Mouse (Mus musculus) lung, postnatal 10 days (tissue): ENCODE results near the gene Gm13697.
"Not testable (repeated sequence)": the region's sequence is repeated elsewhere in the genome, so short reads cannot be mapped to it uniquely, and the experiment has no call there.

Experiments
- DNase-seq: peaks from one replicate; pipeline ENCODE4 v3.0.0; 2021

Gm13697 gene

DNA sequence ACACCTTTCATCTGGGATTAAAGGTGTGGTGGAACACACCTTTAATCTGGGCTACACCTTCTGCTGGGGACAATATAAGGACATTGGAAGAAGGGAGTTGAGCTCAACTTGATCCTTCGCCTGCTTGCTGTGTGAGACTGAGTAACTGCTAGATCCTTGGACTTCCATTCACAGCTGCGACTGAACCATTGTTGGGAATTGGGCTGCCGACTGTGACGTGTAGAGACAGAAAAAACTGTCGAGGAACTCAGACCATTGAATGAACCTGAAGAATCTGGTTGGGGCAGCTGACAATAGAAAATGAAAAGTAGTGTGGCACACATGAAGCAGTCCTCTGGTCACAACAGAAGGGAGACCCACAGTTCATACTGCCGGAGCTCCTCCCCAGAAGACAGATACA, at the start of gene Gm13697:
Gm13697 (plus strand) TSS at position 301 of the 400 bp plus-strand sequence.
- DNase-seq = not testable (repeated sequence)

DNA sequence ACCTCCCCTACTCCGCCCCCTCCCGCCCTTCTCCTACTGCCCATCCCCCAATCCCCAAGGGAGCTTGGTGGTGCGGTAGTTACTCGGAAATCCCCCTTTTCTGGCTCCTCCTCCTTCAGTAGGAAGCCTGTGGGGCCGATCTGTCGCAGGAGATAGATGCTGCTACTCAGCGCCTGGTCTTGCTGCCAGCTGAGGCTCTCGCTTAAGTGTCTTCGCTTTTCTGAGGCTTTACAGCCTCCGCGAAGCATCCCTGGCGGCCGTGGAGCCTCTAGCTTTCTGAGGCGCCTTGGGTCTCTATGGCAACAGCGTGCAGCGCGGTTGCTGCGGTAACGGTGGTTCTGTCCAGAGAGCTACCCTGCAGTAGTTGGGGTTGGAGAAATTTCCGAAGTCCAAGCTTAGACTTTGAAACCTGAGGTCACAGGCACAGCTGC, 43.6 kb upstream of the Gm13697 start, which contains the start of gene Zswim2:
Zswim2 (minus strand) TSS at position 298 of the 431 bp plus-strand sequence.
- DNase-seq = peak; percentile 36

- no peak for DNase-seq
These were observed 43.2 kb upstream of the Gm13697 start for GRCm38 (mm10) chr2:83941378-83941777.

GRCm38 (mm10) chr2:83941792-83942191, 42.8 kb upstream of the Gm13697 start:
- no peak for DNase-seq

- not testable (repeated sequence) for DNase-seq
These were observed 29.1 kb upstream of the Gm13697 start, which contains the start of gene Gm13698 for GRCm38 (mm10) chr2:83955393-83955792. Gene Gm13698 (plus strand): TSS chr2:83955693.

GRCm38 (mm10) chr2:83961203-83961602, 23.3 kb upstream of the Gm13697 start, which contains the start of gene Gm13693:
Gene Gm13693 (plus strand): TSS chr2:83961503.
- DNase-seq = not testable (repeated sequence)

- not testable (repeated sequence) for DNase-seq
These were observed 17.5 kb upstream of the Gm13697 start, which contains the start of gene Gm13695 for GRCm38 (mm10) chr2:83967013-83967412. Gene Gm13695 (plus strand): TSS chr2:83967313.

- not testable (repeated sequence) for DNase-seq
These were observed 11.7 kb upstream of the Gm13697 start, which contains the start of gene Gm13696 for GRCm38 (mm10) chr2:83972823-83973222. Gene Gm13696 (plus strand): TSS chr2:83973123.

- not testable (repeated sequence) for DNase-seq
These were observed 5.9 kb upstream of the Gm13697 start, which contains the start of gene Gm13694 for GRCm38 (mm10) chr2:83978633-83979032. Gene Gm13694 (plus strand): TSS chr2:83978933.

DNA sequence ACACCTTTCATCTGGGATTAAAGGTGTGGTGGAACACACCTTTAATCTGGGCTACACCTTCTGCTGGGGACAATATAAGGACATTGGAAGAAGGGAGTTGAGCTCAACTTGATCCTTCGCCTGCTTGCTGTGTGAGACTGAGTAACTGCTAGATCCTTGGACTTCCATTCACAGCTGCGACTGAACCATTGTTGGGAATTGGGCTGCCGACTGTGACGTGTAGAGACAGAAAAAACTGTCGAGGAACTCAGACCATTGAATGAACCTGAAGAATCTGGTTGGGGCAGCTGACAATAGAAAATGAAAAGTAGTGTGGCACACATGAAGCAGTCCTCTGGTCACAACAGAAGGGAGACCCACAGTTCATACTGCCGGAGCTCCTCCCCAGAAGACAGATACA, 5.7 kb downstream of the Gm13697 start, which contains the start of gene Gm13691:
Gm13691 (plus strand) TSS at position 301 of the 400 bp plus-strand sequence.
- DNase-seq = not testable (repeated sequence)

DNA sequence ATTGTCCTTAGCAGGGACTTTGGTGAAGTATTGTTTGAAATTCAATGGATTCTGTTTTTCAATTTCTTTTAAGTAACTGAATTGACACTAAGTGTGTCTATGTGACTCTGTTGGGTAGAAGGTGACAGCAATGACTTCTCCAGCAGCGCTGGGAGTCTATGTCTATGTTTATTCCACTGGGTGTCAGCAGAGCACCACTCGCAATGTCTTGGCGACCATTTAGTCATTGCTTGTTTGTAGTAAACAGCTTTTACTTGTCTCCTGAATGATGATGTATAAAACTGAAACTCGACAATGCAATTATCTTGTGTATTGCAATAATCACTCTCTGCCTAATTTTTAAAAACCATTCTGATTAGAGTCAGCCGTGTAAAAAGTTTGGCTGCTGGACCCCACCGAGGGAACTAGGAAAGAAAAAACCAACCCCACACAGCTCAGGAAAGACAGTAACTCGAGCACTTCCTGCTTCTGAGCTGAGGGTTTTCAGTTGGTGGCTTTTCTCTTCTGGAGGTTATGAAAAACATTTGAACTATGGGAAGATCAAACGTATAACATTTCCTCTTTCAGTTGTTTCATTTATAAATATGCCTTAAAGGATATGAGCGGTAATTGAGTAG, 9.2 kb downstream of the Gm13697 start:
- peak; percentile 36 for DNase-seq

DNA sequence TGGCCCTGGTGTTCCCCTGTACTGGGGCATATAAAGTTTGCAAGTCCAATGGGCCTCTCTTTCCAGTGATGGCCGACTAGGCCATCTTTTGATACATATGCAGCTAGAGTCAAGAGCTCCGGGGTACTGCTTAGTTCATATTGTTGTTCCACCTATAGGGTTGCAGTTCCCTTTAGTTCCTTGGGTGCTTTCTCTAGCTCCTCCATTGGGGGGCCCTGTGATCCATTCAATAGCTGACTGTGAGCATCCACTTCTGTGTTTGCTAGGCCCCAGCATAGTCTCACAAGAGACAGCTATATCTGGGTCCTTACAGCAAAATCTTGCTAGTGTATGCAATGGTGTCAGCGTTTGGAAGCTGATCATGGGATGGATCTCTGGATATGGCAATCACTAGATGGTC, 10.0 kb downstream of the Gm13697 start:
- DNase-seq = not testable (repeated sequence)

DNA sequence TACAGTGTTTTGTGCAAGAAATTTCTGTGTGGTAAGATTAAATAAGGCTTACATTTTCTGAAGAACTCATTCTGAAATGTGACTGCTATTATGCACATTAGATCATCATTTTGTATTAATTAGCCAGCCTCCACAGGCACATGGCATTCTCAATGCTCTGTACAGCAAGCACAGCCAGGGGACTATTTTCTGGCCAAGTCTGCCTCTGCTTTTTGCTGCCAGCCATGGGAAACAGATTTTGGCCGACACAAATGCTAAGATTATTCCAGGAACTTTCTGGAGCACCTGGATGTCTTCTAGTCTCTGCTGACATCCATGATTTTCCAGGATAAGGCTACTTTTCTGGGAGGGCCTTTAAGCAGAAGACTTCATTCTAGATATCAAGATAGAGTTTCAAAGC, 24.4 kb downstream of the Gm13697 start:
- no peak for DNase-seq

GRCm38 (mm10) chr2:84009818-84010217, 25.3 kb downstream of the Gm13697 start:
- no peak for DNase-seq

- DNase-seq = no peak
These were observed 30.0 kb downstream of the Gm13697 start for GRCm38 (mm10) chr2:84014572-84014971.

GRCm38 (mm10) chr2:84016291-84016690, 31.7 kb downstream of the Gm13697 start:
- DNase-seq = not testable (repeated sequence)

- peak; percentile 35 for DNase-seq
These were observed 33.8 kb downstream of the Gm13697 start for GRCm38 (mm10) chr2:84018330-84018729.

DNA sequence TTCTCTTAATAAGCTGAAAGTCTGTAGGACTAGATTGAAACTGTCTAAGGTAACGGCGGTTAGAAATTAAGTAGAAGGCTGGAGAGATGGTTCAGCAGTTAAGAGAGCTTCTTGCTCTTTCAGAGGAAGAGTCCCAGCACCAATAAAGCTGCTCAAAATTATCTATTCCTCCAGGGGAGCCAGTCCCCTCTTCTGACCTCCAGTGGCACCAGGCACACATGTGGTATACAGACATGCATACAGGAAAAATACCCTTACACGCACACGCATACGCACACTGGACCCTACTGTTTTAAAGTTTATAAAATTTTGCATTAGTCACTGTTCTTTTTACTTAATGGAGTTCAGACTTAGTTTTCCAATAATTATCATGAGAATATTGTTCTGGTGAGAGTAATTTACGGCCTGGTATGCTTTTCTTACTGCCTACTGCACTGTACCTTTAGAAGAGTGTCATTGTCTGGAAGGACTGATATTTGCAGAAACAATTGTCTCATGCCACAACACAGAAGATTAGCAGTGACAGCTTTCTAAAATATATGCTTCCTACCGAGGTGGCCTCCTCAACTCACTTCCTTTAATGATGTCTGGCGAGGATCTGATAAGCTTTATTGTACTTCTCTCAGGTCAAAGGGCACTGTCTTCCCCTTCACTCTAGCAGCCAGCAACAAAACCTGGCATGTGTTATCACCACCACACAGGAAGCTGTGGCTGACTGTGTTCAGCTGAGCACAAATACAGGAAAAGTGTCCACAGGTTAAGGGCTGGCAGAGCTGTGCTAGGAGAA, 35.2 kb downstream of the Gm13697 start:
- DNase-seq = peak; percentile 60

DNA sequence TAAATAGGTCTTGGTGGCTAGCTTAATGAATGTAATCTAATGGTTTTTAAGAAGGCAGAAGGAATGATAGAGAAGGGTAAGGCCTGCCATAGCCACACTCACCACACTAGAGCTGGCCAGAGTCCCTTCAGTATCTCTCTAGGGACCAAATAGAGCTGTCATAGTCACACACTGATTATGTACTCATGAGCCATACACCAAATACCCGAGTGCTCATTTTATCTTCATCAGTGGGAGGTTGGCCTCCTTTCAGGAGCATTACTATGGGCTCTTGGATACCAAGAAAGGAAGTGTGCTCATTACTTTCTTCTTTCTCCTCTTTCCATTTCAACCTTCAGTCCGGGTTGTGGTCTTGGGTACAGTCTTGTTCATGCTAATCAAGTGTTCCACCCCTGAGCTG, 37.4 kb downstream of the Gm13697 start:
- DNase-seq = no peak

DNA sequence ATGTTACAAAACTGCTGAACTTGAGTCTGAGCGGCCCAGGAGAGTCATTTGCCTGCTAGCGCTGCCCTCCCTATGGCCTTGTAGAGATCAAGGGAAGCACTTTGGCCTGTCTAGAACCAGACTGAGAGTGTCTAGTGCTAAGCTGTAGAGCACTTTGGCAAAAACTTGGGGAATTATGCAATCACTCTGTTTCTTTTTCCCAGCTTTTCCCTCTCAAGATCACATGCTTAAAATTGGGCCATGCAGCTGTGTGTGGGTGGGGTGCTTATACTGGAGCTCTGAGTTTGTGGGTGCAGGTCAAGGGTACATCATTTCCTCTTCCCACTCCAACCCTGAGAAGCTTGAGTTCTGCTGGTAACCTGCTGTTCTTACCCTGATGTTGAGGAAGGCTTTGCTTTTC, 38.4 kb downstream of the Gm13697 start:
- DNase-seq = peak; percentile 60

- DNase-seq = no peak
These were observed 38.8 kb downstream of the Gm13697 start for GRCm38 (mm10) chr2:84023319-84023718.

DNA sequence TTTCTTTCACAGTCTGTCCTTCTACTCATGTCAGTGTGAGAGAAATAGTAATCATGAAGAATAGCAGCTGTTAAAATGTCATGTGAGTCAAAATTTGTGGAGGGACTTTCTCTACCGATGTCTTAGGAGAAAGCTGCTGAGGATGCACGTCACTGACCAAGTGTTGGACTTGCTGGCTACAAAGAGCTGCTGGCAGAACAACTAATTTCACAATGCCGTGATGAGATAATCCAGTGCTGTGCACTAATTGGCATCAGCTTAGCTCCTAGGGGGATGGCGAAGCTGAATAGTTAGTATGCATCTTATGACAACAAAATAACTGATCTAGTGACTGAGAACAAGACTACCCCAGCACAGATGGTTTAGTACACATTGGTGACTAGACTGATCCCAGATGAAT, 40.7 kb downstream of the Gm13697 start:
- DNase-seq = peak; percentile 31

DNA sequence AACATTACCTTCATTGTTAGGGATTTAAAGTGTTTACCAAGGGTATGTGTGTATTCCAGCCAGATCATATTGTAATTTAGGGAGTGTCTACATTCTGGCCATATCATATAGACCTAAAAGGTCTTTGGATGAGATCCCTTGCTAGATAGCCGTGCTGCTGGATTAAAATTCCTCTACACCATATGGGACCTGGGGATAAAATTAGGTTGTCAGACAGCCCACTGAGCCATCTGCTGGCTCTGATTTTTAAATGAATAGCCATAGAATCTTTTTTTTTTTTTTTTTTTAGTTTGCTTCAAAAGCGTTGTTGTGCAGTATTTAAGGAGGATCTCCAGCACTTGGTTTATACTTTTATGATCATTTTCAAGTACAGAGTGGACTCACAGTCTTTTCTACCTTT, 48.0 kb downstream of the Gm13697 start:
- DNase-seq = no peak

- no peak for DNase-seq
These were observed 51.5 kb downstream of the Gm13697 start for GRCm38 (mm10) chr2:84035997-84036396.
